Mouse (Mus musculus): ENCODE results near the gene Dbi. TPM values are rescaled to one million over a fixed set of nuclear protein-coding genes. Genes with fewer than 3 reads are reported as not detected.

The Dbi gene
- polyA plus RNA-seq (2016; fragmentation: Nextera tagmentation; extraction: Ambion mirVana) = 767 and 805 TPM in 2 replicates

- peaks cover 41% of the 10 kb centered on the region for H3K4me1 ChIP-seq
- H3K9me3 ChIP-seq (replicated peaks) = no peaks in the 10 kb centered on the region
- H3K36me3 ChIP-seq = peaks cover 35% of the 10 kb centered on the region
- peak within 1 kb of the TSS; percentile 93 for H3K27ac ChIP-seq (replicated peaks)
- WGBS = 2% methylated on average over 52 of the region's 52 CpGs
- DNase-seq (ENCODE audit: low spot score) = peak; percentile 97
- H3K27me3 ChIP-seq (ENCODE audit: low read depth, poor library complexity, severe bottlenecking) = no peaks in the 10 kb centered on the region
- peak within 1 kb of the TSS; percentile 72 for H3K4me3 ChIP-seq
Measured at GRCm38 (mm10) chr1:120120969-120121811, at the start of gene Dbi, which contains the start of gene 3110009E18Rik. Dbi (minus strand) TSS chr1:120121078. 3110009E18Rik (plus strand) TSS chr1:120121187.

- Histone ChIP-seq H3K9me3 (replicated peaks) (no peaks in the 10 kb centered on the region), H3K27ac (replicated peaks) (no peak overlapping the region), H3K36me3 (no peaks in the 10 kb centered on the region), H3K4me1 (no peaks in the 10 kb centered on the region), H3K4me3 (no peak overlapping the region), H3K27me3 (ENCODE audit: low read depth, poor library complexity, severe bottlenecking) (no peaks in the 10 kb centered on the region)
- 88% methylated on average over 7 of the region's 7 CpGs for WGBS
- no peak for DNase-seq (ENCODE audit: low spot score)
Measured at GRCm38 (mm10) chr1:120170307-120170706, 49.4 kb upstream of the Dbi start.

- no peaks in the 10 kb centered on the region for H3K27me3 ChIP-seq (ENCODE audit: low read depth, poor library complexity, severe bottlenecking)
- H3K36me3 ChIP-seq = no peaks in the 10 kb centered on the region
- no peaks in the 10 kb centered on the region for H3K9me3 ChIP-seq (replicated peaks)
- no peak overlapping the region for H3K27ac ChIP-seq (replicated peaks)
- 93% methylated on average over 7 of the region's 7 CpGs for WGBS
- no peaks in the 10 kb centered on the region for H3K4me1 ChIP-seq
- no peak overlapping the region for H3K4me3 ChIP-seq
- DNase-seq (ENCODE audit: low spot score) = no peak
Measured at GRCm38 (mm10) chr1:120168674-120169073, 47.8 kb upstream of the Dbi start.

GRCm38 (mm10) chr1:120168016-120168415, 47.1 kb upstream of the Dbi start:
- WGBS = 82% methylated on average over 4 of the region's 4 CpGs

GRCm38 (mm10) chr1:120162616-120163015, 41.7 kb upstream of the Dbi start:
- no peaks in the 10 kb centered on the region for H3K9me3 ChIP-seq (replicated peaks)
- no peak overlapping the region for H3K4me3 ChIP-seq
- DNase-seq (ENCODE audit: low spot score) = no peak
- no peaks in the 10 kb centered on the region for H3K27me3 ChIP-seq (ENCODE audit: low read depth, poor library complexity, severe bottlenecking)
- no peaks in the 10 kb centered on the region for H3K4me1 ChIP-seq
- H3K36me3 ChIP-seq = no peaks in the 10 kb centered on the region
- H3K27ac ChIP-seq (replicated peaks) = no peak overlapping the region
- WGBS = 67% methylated on average over 1 of the region's 1 CpGs

More at GRCm38 (mm10) chr1:120168016-120168415, 47.1 kb upstream of the Dbi start:
- Histone ChIP-seq H3K9me3 (replicated peaks) (no peaks in the 10 kb centered on the region), H3K4me1 (no peaks in the 10 kb centered on the region), H3K27ac (replicated peaks) (no peak overlapping the region), H3K4me3 (no peak overlapping the region), H3K36me3 (no peaks in the 10 kb centered on the region), H3K27me3 (ENCODE audit: low read depth, poor library complexity, severe bottlenecking) (no peaks in the 10 kb centered on the region)
- DNase-seq (ENCODE audit: low spot score) = no peak

GRCm38 (mm10) chr1:120161502-120161901, 40.6 kb upstream of the Dbi start:
- no peak for DNase-seq (ENCODE audit: low spot score)

GRCm38 (mm10) chr1:120158474-120159127, 37.7 kb upstream of the Dbi start:
- no peaks in the 10 kb centered on the region for H3K27me3 ChIP-seq (ENCODE audit: low read depth, poor library complexity, severe bottlenecking)
- no peaks in the 10 kb centered on the region for H3K36me3 ChIP-seq
- 91% methylated on average over 9 of the region's 9 CpGs for WGBS
- no peak for DNase-seq (ENCODE audit: low spot score)
- no peak overlapping the region for H3K27ac ChIP-seq (replicated peaks)
- H3K4me1 ChIP-seq = no peaks in the 10 kb centered on the region
- H3K9me3 ChIP-seq (replicated peaks) = no peaks in the 10 kb centered on the region
- H3K4me3 ChIP-seq = no peak overlapping the region

More at GRCm38 (mm10) chr1:120161502-120161901, 40.6 kb upstream of the Dbi start:
- Histone ChIP-seq H3K4me3 (no peak overlapping the region), H3K4me1 (no peaks in the 10 kb centered on the region), H3K27me3 (ENCODE audit: low read depth, poor library complexity, severe bottlenecking) (no peaks in the 10 kb centered on the region), H3K27ac (replicated peaks) (no peak overlapping the region), H3K36me3 (no peaks in the 10 kb centered on the region), H3K9me3 (replicated peaks) (no peaks in the 10 kb centered on the region)
- 97% methylated on average over 5 of the region's 5 CpGs for WGBS

GRCm38 (mm10) chr1:120155325-120155724, 34.4 kb upstream of the Dbi start:
- H3K27ac ChIP-seq (replicated peaks) = no peak overlapping the region

GRCm38 (mm10) chr1:120154232-120154631, 33.4 kb upstream of the Dbi start:
- peak; percentile 29 for DNase-seq (ENCODE audit: low spot score)
- Histone ChIP-seq H3K4me3 (no peak overlapping the region), H3K4me1 (no peaks in the 10 kb centered on the region), H3K36me3 (no peaks in the 10 kb centered on the region), H3K27ac (replicated peaks) (no peak overlapping the region), H3K27me3 (ENCODE audit: low read depth, poor library complexity, severe bottlenecking) (no peaks in the 10 kb centered on the region), H3K9me3 (replicated peaks) (no peaks in the 10 kb centered on the region)

More at GRCm38 (mm10) chr1:120155325-120155724, 34.4 kb upstream of the Dbi start:
- no peaks in the 10 kb centered on the region for H3K4me1 ChIP-seq
- no peaks in the 10 kb centered on the region for H3K9me3 ChIP-seq (replicated peaks)
- no peak overlapping the region for H3K4me3 ChIP-seq
- no peaks in the 10 kb centered on the region for H3K36me3 ChIP-seq
- H3K27me3 ChIP-seq (ENCODE audit: low read depth, poor library complexity, severe bottlenecking) = no peaks in the 10 kb centered on the region
- WGBS = 31% methylated on average over 1 of the region's 1 CpGs
- peak; percentile 43 for DNase-seq (ENCODE audit: low spot score)

- H3K27me3 ChIP-seq (ENCODE audit: low read depth, poor library complexity, severe bottlenecking) = no peaks in the 10 kb centered on the region
- H3K36me3 ChIP-seq = no peaks in the 10 kb centered on the region
- 0 out of 2 replicates have a peak, but pooled peaks cover 4% of the 10 kb centered on the region for H3K4me1 ChIP-seq
- H3K9me3 ChIP-seq (replicated peaks) = no peaks in the 10 kb centered on the region
- H3K4me3 ChIP-seq = no peak overlapping the region
- no peak overlapping the region for H3K27ac ChIP-seq (replicated peaks)
- no peak for DNase-seq (ENCODE audit: low spot score)
Measured at GRCm38 (mm10) chr1:120146994-120147393, 26.1 kb upstream of the Dbi start.

GRCm38 (mm10) chr1:120145527-120146216, 24.8 kb upstream of the Dbi start:
- Histone ChIP-seq H3K9me3 (replicated peaks) (no peaks in the 10 kb centered on the region), H3K4me3 (no peak overlapping the region), H3K36me3 (no peaks in the 10 kb centered on the region), H3K27ac (replicated peaks) (no peak overlapping the region), H3K27me3 (ENCODE audit: low read depth, poor library complexity, severe bottlenecking) (no peaks in the 10 kb centered on the region), H3K4me1 (0 out of 2 replicates have a peak, but pooled peaks cover 4% of the 10 kb centered on the region)
- no peak for DNase-seq (ENCODE audit: low spot score)
- 91% methylated on average over 8 of the region's 8 CpGs for WGBS

GRCm38 (mm10) chr1:120142551-120142950, 21.7 kb upstream of the Dbi start:
- no peak for DNase-seq (ENCODE audit: low spot score)
- H3K36me3 ChIP-seq = no peaks in the 10 kb centered on the region
- H3K9me3 ChIP-seq (replicated peaks) = no peaks in the 10 kb centered on the region
- no peak overlapping the region for H3K27ac ChIP-seq (replicated peaks)
- H3K4me1 ChIP-seq = peaks cover 16% of the 10 kb centered on the region
- 88% methylated on average over 5 of the region's 5 CpGs for WGBS
- no peaks in the 10 kb centered on the region for H3K27me3 ChIP-seq (ENCODE audit: low read depth, poor library complexity, severe bottlenecking)
- no peak overlapping the region for H3K4me3 ChIP-seq

All from midbrain, embryonic 10.5 days (tissue).